Mouse (Mus musculus) kidney, embryonic 16.5 days (tissue): ENCODE results near the gene 1700084M14Rik. TPM values are rescaled to one million over a fixed set of nuclear protein-coding genes. Genes with fewer than 3 reads are reported as not detected.
"Not testable (repeated sequence)": the region's sequence is repeated elsewhere in the genome, so short reads cannot be mapped to it uniquely, and the experiment has no call there.

Experiments used
- ATAC-seq: fragments of 200-750 bp; cut with Nextera tagmentation; 2 replicates; pipeline ENCODE4 v1.8.0; 2017; ENCODE audit warnings: moderate TSS enrichment; ENCODE audit not compliant: low FRiP score, low TSS enrichment
- H3K27ac ChIP-seq: fragments of 300-500 bp; sonication (generic); 2 replicates; pipeline ENCODE4 v1.5.1; 2014; ENCODE audit warnings: low read length
- H3K27me3 ChIP-seq: fragments of 300-500 bp; sonication (generic); 2 replicates; pipeline ENCODE4 v1.6.1; 2014; ENCODE audit warnings: low read length, control low read depth, mixed read lengths; ENCODE audit not compliant: insufficient read depth
- H3K36me3 ChIP-seq: fragments of 300-500 bp; sonication (generic); 2 replicates; pipeline ENCODE4 v1.6.1; 2014; ENCODE audit warnings: low read length, control low read depth, mixed read lengths; ENCODE audit not compliant: insufficient read depth
- H3K4me1 ChIP-seq: fragments of 300-500 bp; sonication (generic); 2 replicates; pipeline ENCODE4 v1.6.1; 2014; ENCODE audit warnings: low read length, control low read depth, mixed read lengths; ENCODE audit not compliant: insufficient read depth
- H3K4me2 ChIP-seq: fragments of 300-500 bp; sonication (generic); replicated peaks from 2 replicates; pipeline ENCODE4 v1.6.1; 2014; ENCODE audit warnings: low read depth, low read length
- H3K4me3 ChIP-seq: fragments of 300-500 bp; sonication (generic); 2 replicates; pipeline ENCODE4 v1.5.1; 2014; ENCODE audit warnings: mild to moderate bottlenecking, low read length
- H3K9ac ChIP-seq: fragments of 300-500 bp; sonication (generic); replicated peaks from 2 replicates; pipeline ENCODE4 v1.6.1; 2014; ENCODE audit warnings: low read length
- H3K9me3 ChIP-seq: fragments of 300-500 bp; sonication (generic); 2 replicates; pipeline ENCODE4 v1.6.1; 2016; ENCODE audit warnings: low read length, control low read depth
- whole genome bisulfite sequencing: fragments of 180-500 bp; shearing (Covaris S2); extraction: QIAGEN DNeasy Blood & Tissue Kit; methylation state at CpG from one replicate; pipeline ENCODE4 v1.1.7; 2014; 5-methylcytosine and 5-hydroxymethylcytosine counted together
- polyA plus RNA-seq: library from polyadenylated mRNA; unstranded; fragments of >200 nt; fragmentation: Nextera tagmentation; extraction: Ambion mirVana; gene quantifications from 2 replicates; pipeline ENCODE4 v1.2.1, GENCODE M21; 2015

Gene 1700084M14Rik
- polyA plus RNA-seq = not detected in 2 replicates

GRCm38 (mm10) chrX:91575811-91576210 lies at the start of gene 1700084M14Rik:
Gene 1700084M14Rik (minus strand): TSS chrX:91575911.
- H3K9me3 ChIP-seq, H3K36me3 ChIP-seq, H3K27ac ChIP-seq, H3K4me1 ChIP-seq, H3K27me3 ChIP-seq, ATAC-seq, H3K4me3 ChIP-seq, H3K4me2 ChIP-seq, H3K9ac ChIP-seq: not testable (repeated sequence)
- 72% methylated on average over 3 of the region's 3 CpGs for WGBS

Other genes with a start within 250 kb of the 1700084M14Rik start
- not detected in 2 replicates for gene Mageb2, start 244.2 kb downstream of the 1700084M14Rik start, polyA plus RNA-seq
- gene Gm5072, start 183.4 kb downstream of the 1700084M14Rik start, polyA plus RNA-seq = not detected in 2 replicates
- not detected in 2 replicates for gene Gm8914, start 95.8 kb downstream of the 1700084M14Rik start, polyA plus RNA-seq
- not detected in 2 replicates for gene Gm14781, start 56.3 kb upstream of the 1700084M14Rik start, polyA plus RNA-seq
- gene Mageb5, start 207.1 kb upstream of the 1700084M14Rik start, polyA plus RNA-seq = not detected in 2 replicates